Mouse (Mus musculus) ZHBTc4 (cell line): ENCODE measurements around the gene Irgq.

Experiments
- DNase-seq: peaks from one replicate; pipeline ENCODE4 v3.0.0-alpha.2; 2011; ENCODE audit warnings: low read depth, low spot score

Gene Irgq

GRCm38 (mm10) chr7:24546068-24546614 is 15.7 kb downstream of the Irgq start, which contains the start of the genes Pinlyp and Xrcc1:
TSS of gene Pinlyp (minus strand) at chr7:24546118.
TSS of gene Xrcc1 (plus strand) at chr7:24546289.
- no peak for DNase-seq

GRCm38 (mm10) chr7:24546634-24547389 is 16.3 kb downstream of the Irgq start:
- peak; percentile 99 for DNase-seq

- DNase-seq, result no peak
Measured at GRCm38 (mm10) chr7:24547534-24548036, 17.1 kb downstream of the Irgq start.

- no peak for DNase-seq
Measured at GRCm38 (mm10) chr7:24551985-24552759, 21.7 kb downstream of the Irgq start.

- no peak for DNase-seq
Measured at GRCm38 (mm10) chr7:24555786-24556185, 25.3 kb downstream of the Irgq start.

GRCm38 (mm10) chr7:24561450-24561849 is 31.0 kb downstream of the Irgq start:
- no peak for DNase-seq

GRCm38 (mm10) chr7:24563191-24563836 is 32.8 kb downstream of the Irgq start:
- DNase-seq, result no peak

- peak; percentile 47 for DNase-seq
Measured at GRCm38 (mm10) chr7:24563837-24564206, 33.3 kb downstream of the Irgq start.

- DNase-seq, result peak; percentile 83
Measured at GRCm38 (mm10) chr7:24564607-24565265, 34.2 kb downstream of the Irgq start.

GRCm38 (mm10) chr7:24565627-24566026 is 35.1 kb downstream of the Irgq start:
- no peak for DNase-seq

GRCm38 (mm10) chr7:24566206-24566605 is 35.7 kb downstream of the Irgq start:
- DNase-seq, result no peak

- DNase-seq, result no peak
Measured at GRCm38 (mm10) chr7:24568512-24568911, 38.0 kb downstream of the Irgq start.

- DNase-seq, result no peak
Measured at GRCm38 (mm10) chr7:24571071-24571470, 40.6 kb downstream of the Irgq start.

GRCm38 (mm10) chr7:24572455-24572854 is 42.0 kb downstream of the Irgq start:
- DNase-seq, result peak; percentile 68

GRCm38 (mm10) chr7:24574224-24574796 is 43.8 kb downstream of the Irgq start:
- DNase-seq, result no peak

GRCm38 (mm10) chr7:24577811-24578210 is 47.3 kb downstream of the Irgq start:
- DNase-seq, result no peak

- DNase-seq, result no peak
Measured at GRCm38 (mm10) chr7:24584876-24585275, 54.4 kb downstream of the Irgq start.

- peak; percentile 56 for DNase-seq
Measured at GRCm38 (mm10) chr7:24585995-24586394, 55.5 kb downstream of the Irgq start.

GRCm38 (mm10) chr7:24586828-24587227 is 56.3 kb downstream of the Irgq start:
- peak; percentile 34 for DNase-seq

- DNase-seq, result peak; percentile 84
Measured at GRCm38 (mm10) chr7:24587330-24588105, 57.0 kb downstream of the Irgq start, which contains the start of the genes Ethe1 and Zfp575. TSS of gene Ethe1 (plus strand) at chr7:24587543. TSS of gene Zfp575 (minus strand) at chr7:24587641.
